Mouse (Mus musculus) heart, embryonic 13.5 days (tissue): ENCODE results near the gene Kcnk4. TPM values are rescaled to one million over a fixed set of nuclear protein-coding genes. Genes with fewer than 3 reads are reported as not detected.

Source experiments
- ATAC-seq: fragments of 200-750 bp; cut with Nextera tagmentation; 2 replicates; pipeline ENCODE4 v1.8.0; 2017; ENCODE audit warnings: moderate TSS enrichment; ENCODE audit not compliant: insufficient number of reproducible peaks, low FRiP score, low TSS enrichment; ENCODE audit errors: extremely low read depth
- H3K27ac ChIP-seq: fragments of 300-500 bp; sonication (generic); replicated peaks from 2 replicates; pipeline ENCODE4 v1.5.1; 2015; ENCODE audit warnings: moderate library complexity, mild to moderate bottlenecking, inconsistent platforms
- H3K27me3 ChIP-seq: fragments of 300-500 bp; sonication (generic); replicated peaks from 2 replicates; pipeline ENCODE4 v1.6.1; 2015; ENCODE audit warnings: mild to moderate bottlenecking, inconsistent platforms
- H3K36me3 ChIP-seq: fragments of 300-500 bp; sonication (generic); 2 replicates; pipeline ENCODE4 v1.6.1; 2015; ENCODE audit warnings: mild to moderate bottlenecking, inconsistent platforms
- H3K4me1 ChIP-seq: fragments of 300-500 bp; sonication (generic); 2 replicates; pipeline ENCODE4 v1.6.1; 2015; ENCODE audit warnings: inconsistent platforms
- H3K4me2 ChIP-seq: fragments of 300-500 bp; sonication (generic); 2 replicates; pipeline ENCODE4 v1.6.1; 2015; ENCODE audit warnings: inconsistent platforms, mild to moderate bottlenecking, moderate library complexity
- H3K4me3 ChIP-seq: fragments of 300-500 bp; sonication (generic); 2 replicates; pipeline ENCODE4 v1.5.1; 2015; ENCODE audit warnings: moderate library complexity, mild to moderate bottlenecking, inconsistent platforms
- H3K9ac ChIP-seq: fragments of 300-500 bp; sonication (generic); 2 replicates; pipeline ENCODE4 v1.6.1; 2015; ENCODE audit warnings: inconsistent platforms, mild to moderate bottlenecking, moderate library complexity
- H3K9me3 ChIP-seq: fragments of 300-500 bp; sonication (generic); 2 replicates; pipeline ENCODE4 v1.6.1; 2016; ENCODE audit warnings: inconsistent platforms
- WGBS: fragments of 180-500 bp; shearing (Covaris S2); methylation state at CpG from one replicate; pipeline ENCODE4 v1.1.7; 2015; ENCODE audit warnings: mixed read lengths; 5-methylcytosine and 5-hydroxymethylcytosine counted together
- polyA plus RNA-seq: library from polyadenylated mRNA; unstranded; fragments of >200 nt; fragmentation: Nextera tagmentation; extraction: Ambion mirVana; gene quantifications from 2 replicates; pipeline ENCODE4 v1.2.1, GENCODE M21; 2015

Gene Kcnk4
- polyA plus RNA-seq: 0.18 and 0.44 TPM in 2 replicates

- Histone ChIP-seq H3K27ac (no peak within 1 kb of the TSS), H3K4me2 (peak within 1 kb of the TSS; percentile 86), H3K9me3 (no peaks in the 10 kb centered on the region), H3K4me1 (peaks cover 14% of the 10 kb centered on the region), H3K36me3 (0 out of 2 replicates have a peak, but pooled peaks cover 4% of the 10 kb centered on the region), H3K4me3 (peak within 1 kb of the TSS; percentile 56), H3K27me3 (peaks cover 75% of the 10 kb centered on the region), H3K9ac (peak within 1 kb of the TSS; percentile 80)
- 11% methylated on average over 23 of the region's 23 CpGs for WGBS
- ATAC-seq: no peak
Measured at GRCm38 (mm10) chr19:6934195-6934977, at the start of gene Kcnk4. Kcnk4 (minus strand) TSS chr19:6934515.

GRCm38 (mm10) chr19:6983621-6984020 lies 49.3 kb upstream of the Kcnk4 start:
- no peaks in the 10 kb centered on the region for H3K27me3 ChIP-seq
- H3K4me1 ChIP-seq: peaks cover 48% of the 10 kb centered on the region
- H3K9ac ChIP-seq: no peak overlapping the region
- no peak overlapping the region for H3K27ac ChIP-seq
- no peak overlapping the region for H3K4me3 ChIP-seq
- H3K9me3 ChIP-seq: no peaks in the 10 kb centered on the region
- 94% methylated on average over 5 of the region's 5 CpGs for WGBS
- no peak overlapping the region for H3K4me2 ChIP-seq
- ATAC-seq: no peak
- peaks cover 51% of the 10 kb centered on the region for H3K36me3 ChIP-seq

GRCm38 (mm10) chr19:6981465-6981864 lies 47.1 kb upstream of the Kcnk4 start:
- peak overlapping the region; percentile 82 for H3K4me3 ChIP-seq
- peak overlapping the region; percentile 94 for H3K9ac ChIP-seq
- WGBS: 85% methylated on average over 4 of the region's 4 CpGs
- no peaks in the 10 kb centered on the region for H3K9me3 ChIP-seq
- H3K27me3 ChIP-seq: no peaks in the 10 kb centered on the region
- ATAC-seq: no peak
- H3K4me2 ChIP-seq: peak overlapping the region; percentile 87
- H3K4me1 ChIP-seq: peaks cover 56% of the 10 kb centered on the region
- H3K27ac ChIP-seq: peak overlapping the region; percentile 97
- H3K36me3 ChIP-seq: peaks cover 72% of the 10 kb centered on the region

GRCm38 (mm10) chr19:6980381-6981093 lies 46.2 kb upstream of the Kcnk4 start, which contains the start of gene Fkbp2:
Fkbp2 (minus strand) TSS chr19:6980501.
- Histone ChIP-seq H3K27me3 (no peaks in the 10 kb centered on the region), H3K4me1 (peaks cover 52% of the 10 kb centered on the region), H3K9me3 (no peaks in the 10 kb centered on the region), H3K9ac (peak within 1 kb of the TSS; percentile 94), H3K4me3 (peak within 1 kb of the TSS; percentile 82), H3K27ac (peak within 1 kb of the TSS; percentile 97), H3K36me3 (peaks cover 67% of the 10 kb centered on the region), H3K4me2 (peak within 1 kb of the TSS; percentile 87)
- 1% methylated on average over 38 of the region's 38 CpGs for WGBS
- ATAC-seq: peak; percentile 84

- Histone ChIP-seq H3K4me1 (peaks cover 46% of the 10 kb centered on the region), H3K27ac (peak overlapping the region; percentile 97), H3K4me3 (peak overlapping the region; percentile 82), H3K9me3 (no peaks in the 10 kb centered on the region), H3K36me3 (peaks cover 58% of the 10 kb centered on the region), H3K9ac (peak overlapping the region; percentile 94), H3K4me2 (peak overlapping the region; percentile 87), H3K27me3 (no peaks in the 10 kb centered on the region)
- peak; percentile 88 for ATAC-seq
- WGBS: under 1% methylated on average over 58 of the region's 59 CpGs
Measured at GRCm38 (mm10) chr19:6979486-6980380, 45.4 kb upstream of the Kcnk4 start.

GRCm38 (mm10) chr19:6979001-6979479 lies 44.7 kb upstream of the Kcnk4 start:
- Histone ChIP-seq H3K36me3 (peaks cover 53% of the 10 kb centered on the region), H3K27me3 (no peaks in the 10 kb centered on the region), H3K9me3 (no peaks in the 10 kb centered on the region), H3K4me3 (peak overlapping the region; percentile 82), H3K9ac (peak overlapping the region; percentile 87), H3K27ac (peak overlapping the region; percentile 97), H3K4me2 (peak overlapping the region; percentile 87), H3K4me1 (peaks cover 45% of the 10 kb centered on the region)
- WGBS: 6% methylated on average over 11 of the region's 11 CpGs
- ATAC-seq: no peak

- Histone ChIP-seq H3K9ac (peak overlapping the region; percentile 87), H3K4me3 (peak overlapping the region; percentile 82), H3K27ac (peak overlapping the region; percentile 97), H3K27me3 (no peaks in the 10 kb centered on the region), H3K4me1 (peaks cover 49% of the 10 kb centered on the region), H3K36me3 (peaks cover 49% of the 10 kb centered on the region), H3K4me2 (peak overlapping the region; percentile 87), H3K9me3 (no peaks in the 10 kb centered on the region)
- ATAC-seq: no peak
- 27% methylated on average over 3 of the region's 3 CpGs for WGBS
Measured at GRCm38 (mm10) chr19:6978639-6978974, 44.3 kb upstream of the Kcnk4 start.

- Histone ChIP-seq H3K36me3 (peaks cover 43% of the 10 kb centered on the region), H3K27me3 (no peaks in the 10 kb centered on the region), H3K4me2 (peak overlapping the region; percentile 87), H3K27ac (peak overlapping the region; percentile 97; the same call in 1 of the 2 replicates), H3K9ac (peak overlapping the region; percentile 87), H3K9me3 (no peaks in the 10 kb centered on the region), H3K4me3 (peak overlapping the region; percentile 82), H3K4me1 (peaks cover 51% of the 10 kb centered on the region)
- no peak for ATAC-seq
- 70% methylated on average over 13 of the region's 13 CpGs for WGBS
Measured at GRCm38 (mm10) chr19:6977759-6978638, 43.7 kb upstream of the Kcnk4 start.

GRCm38 (mm10) chr19:6975537-6976521 lies 41.5 kb upstream of the Kcnk4 start, which contains the start of gene Plcb3:
Plcb3 (minus strand) TSS chr19:6976470.
- Histone ChIP-seq H3K9me3 (no peaks in the 10 kb centered on the region), H3K4me1 (peaks cover 53% of the 10 kb centered on the region), H3K36me3 (peaks cover 24% of the 10 kb centered on the region), H3K9ac (peak within 1 kb of the TSS; percentile 93), H3K4me2 (peak within 1 kb of the TSS; percentile 81), H3K27me3 (no peaks in the 10 kb centered on the region), H3K4me3 (peak within 1 kb of the TSS; percentile 86), H3K27ac (peak within 1 kb of the TSS; percentile 81)
- ATAC-seq: no peak
- WGBS: under 1% methylated on average over 16 of the region's 16 CpGs
